ENCODE assay signal across 28 mouse cellular contexts in genomic region chr1:172580116-172580515, GRCm38 (mm10). TPM values are rescaled to one million over a fixed set of nuclear protein-coding genes. Genes with fewer than 3 reads are reported as not detected.
"Had no signal": no experiment of that assay in that cellular context is flagged by ENCODE, and none has a peak within 500 bp of the region (broad histone marks: within the 10 kb centered on the region; RNA-seq: fewer than 3 reads in every experiment).

No protein-coding gene starts in this region.

- H3K9ac ChIP-seq: limb, embryonic 13.5 days; liver, embryonic 12.5 days; liver, embryonic 15.5 days; lung, embryonic 15.5 days; midbrain, embryonic 12.5 days; midbrain, embryonic 15.5 days; neural tube, embryonic 13.5 days; stomach, embryonic 15.5 days had no signal

- H3K4me2 ChIP-seq: limb, embryonic 13.5 days; liver, embryonic 12.5 days; liver, embryonic 15.5 days; lung, embryonic 15.5 days; midbrain, embryonic 12.5 days; midbrain, embryonic 15.5 days; neural tube, embryonic 13.5 days; stomach, embryonic 15.5 days had no signal

- H3K27me3 ChIP-seq: lung, embryonic 15.5 days had no signal

- H3K4me1 ChIP-seq: liver, embryonic 12.5 days; liver, embryonic 15.5 days; lung, embryonic 15.5 days; midbrain, embryonic 15.5 days; stomach, embryonic 15.5 days had no signal

- H3K9me3 ChIP-seq: limb, embryonic 10.5 days; limb, embryonic 13.5 days; liver, embryonic 12.5 days; liver, embryonic 15.5 days; lung, embryonic 15.5 days; midbrain, embryonic 12.5 days; midbrain, embryonic 15.5 days; neural tube, embryonic 13.5 days; stomach, embryonic 15.5 days had no signal

- H3K36me3 ChIP-seq: limb, embryonic 10.5 days; limb, embryonic 13.5 days; liver, embryonic 12.5 days; liver, embryonic 15.5 days; lung, embryonic 15.5 days; midbrain, embryonic 12.5 days; midbrain, embryonic 15.5 days; neural tube, embryonic 13.5 days; stomach, embryonic 15.5 days had no signal

- H3K27ac ChIP-seq: limb, embryonic 10.5 days; limb, embryonic 13.5 days; liver, embryonic 12.5 days; liver, embryonic 15.5 days; lung, embryonic 15.5 days; macrophage; midbrain, embryonic 12.5 days; midbrain, embryonic 15.5 days; neural tube, embryonic 13.5 days; stomach, embryonic 15.5 days had no signal

- ATAC-seq: liver, embryonic 12.5 days; midbrain, embryonic 15.5 days had no signal

- H3K4me3 ChIP-seq: limb, embryonic 10.5 days; limb, embryonic 13.5 days; liver, embryonic 12.5 days; liver, embryonic 15.5 days; lung, embryonic 15.5 days; midbrain, embryonic 12.5 days; midbrain, embryonic 15.5 days; neural tube, embryonic 13.5 days; stomach, embryonic 15.5 days had no signal

- DNase-seq: kidney, adult 9 months; kidney, postnatal 14 days; kidney, postnatal 4 days; liver; lung, adult 18-20 months; retina, postnatal 1 day; right cerebral cortex, postnatal 25 days; spleen, adult 18-20 months; thymus, adult 18-20 months; thymus, postnatal 4 days had no signal

RNA-seq across cellular contexts. Expression of gene Slamf8, which starts 10.3 kb away (rescaled TPM):
- total RNA-seq: layer of hippocampus, adult 18-20 months; layer of hippocampus, postnatal 14 days; left cerebral cortex, postnatal 14 days had no signal
- polyA plus RNA-seq: liver, embryonic 12.5 days; midbrain, embryonic 12.5 days; midbrain, embryonic 15.5 days; neural tube, embryonic 13.5 days; testis, adult 2 months had no signal

RNA-seq across cellular contexts. Expression of gene Fcrl6, which starts 22.2 kb away (rescaled TPM):
- total RNA-seq: layer of hippocampus, adult 18-20 months; layer of hippocampus, postnatal 14 days; left cerebral cortex, adult 8-10 months; left cerebral cortex, postnatal 14 days; megakaryocyte, adult 5-6 weeks had no signal
- polyA plus RNA-seq: kidney, embryonic 16.5 days; liver, embryonic 12.5 days; liver, embryonic 15.5 days; lung, embryonic 15.5 days; macrophage; stomach, embryonic 15.5 days; testis, adult 2 months had no signal

RNA-seq across cellular contexts. Expression of gene Vsig8, which starts 24.4 kb away (rescaled TPM):
- total RNA-seq: megakaryocyte, adult 5-6 weeks; neutrophil, adult 5-6 weeks had no signal
- polyA plus RNA-seq: limb, embryonic 10.5 days; liver, embryonic 12.5 days; liver, embryonic 15.5 days had no signal

RNA-seq across cellular contexts. Expression of gene Dusp23, which starts 52.6 kb away (rescaled TPM):
- total RNA-seq: neutrophil, adult 5-6 weeks had no signal
